Mouse (Mus musculus) heart, postnatal 25 days (tissue): ENCODE results near the gene Map7. TPM values are rescaled to one million over a fixed set of nuclear protein-coding genes. Genes with fewer than 3 reads are reported as not detected.

Source experiments
- DNase-seq: peaks from one replicate; pipeline ENCODE4 v3.0.0; 2022; ENCODE audit warnings: low spot score
- intact Hi-C: fragments of 180-260 bp; cut with DNase I; formaldehyde crosslinking; loops from one replicate; pipeline ENCODE4 v1.15.1; 2025
- total RNA-seq, 2 experiments: library from RNA; stranded (reverse); gene quantifications; 2 replicates each; pipeline ENCODE4 v1.2.3; 2021

Gene Map7
- total RNA-seq, 2 experiments from 2014 or later = 17.4 TPM

- DNase-seq = no peak
- intact Hi-C loops = no loop called here
These were observed 30.7 kb downstream of the Map7 start for GRCm38 (mm10) chr10:20178807-20179605.

GRCm38 (mm10) chr10:20181198-20181597 is 32.9 kb downstream of the Map7 start:
- intact Hi-C loops = no loop called here
- DNase-seq = no peak

DNA sequence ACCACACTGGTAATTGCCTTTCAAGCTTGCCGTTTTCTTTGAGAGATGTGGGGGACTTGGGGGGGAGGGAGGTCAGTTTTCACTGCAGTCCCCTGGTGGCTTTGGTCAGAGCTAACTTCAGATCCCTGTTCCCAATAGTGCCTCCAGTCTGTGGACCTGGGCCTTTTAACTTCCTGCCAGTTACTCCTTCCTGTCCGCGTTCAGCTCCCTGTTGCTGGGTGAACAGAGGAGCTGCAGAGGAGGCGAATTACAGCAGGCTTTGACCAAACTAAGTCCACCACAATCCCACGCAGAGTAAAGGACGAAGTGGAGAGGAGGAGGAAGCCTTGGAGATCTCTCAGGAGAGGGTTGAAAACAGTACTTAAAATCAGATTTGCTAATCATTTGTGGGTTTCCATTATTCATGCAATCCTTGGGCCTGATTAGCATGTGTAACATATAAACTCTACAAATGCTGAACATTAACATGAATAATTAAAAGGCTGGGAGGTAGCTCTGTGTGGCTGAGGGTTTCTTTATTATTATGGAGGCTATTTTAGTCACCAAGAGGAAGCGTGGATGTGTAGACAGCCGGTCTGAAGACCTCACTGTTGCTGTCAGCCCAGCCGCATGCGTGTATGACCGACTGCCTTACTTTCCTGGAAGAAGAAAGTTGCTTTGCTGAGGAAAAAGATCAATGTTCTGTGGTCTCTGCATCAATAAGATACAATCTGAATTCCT is 33.6 kb downstream of the Map7 start:
- no peak for DNase-seq
- intact Hi-C loops = no loop called here

- intact Hi-C loops = no loop called here
- DNase-seq = no peak
These were observed 36.1 kb downstream of the Map7 start for GRCm38 (mm10) chr10:20184326-20184725.

GRCm38 (mm10) chr10:20185264-20185663 is 37.0 kb downstream of the Map7 start:
- DNase-seq = no peak
- intact Hi-C loops = no loop called here

DNA sequence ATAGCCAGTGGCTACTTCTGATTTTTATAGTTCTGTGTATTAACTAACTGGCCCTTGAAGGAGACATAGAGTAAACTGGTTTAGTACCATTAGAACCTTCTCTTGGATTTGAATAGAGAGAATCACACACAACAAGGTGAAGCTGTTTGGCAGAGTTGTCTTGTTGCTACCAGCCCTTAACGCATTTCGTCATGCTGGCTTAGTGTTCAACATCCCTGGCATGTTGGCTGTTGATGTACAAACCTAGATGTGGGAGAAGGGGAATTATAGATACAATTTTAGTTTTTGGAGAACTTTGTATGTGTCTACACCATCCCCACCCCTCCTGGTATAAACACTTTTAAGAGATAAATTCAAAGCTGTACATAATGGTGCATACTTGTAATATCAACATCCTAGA is 37.5 kb downstream of the Map7 start:
- intact Hi-C loops = no loop called here
- DNase-seq = no peak

DNA sequence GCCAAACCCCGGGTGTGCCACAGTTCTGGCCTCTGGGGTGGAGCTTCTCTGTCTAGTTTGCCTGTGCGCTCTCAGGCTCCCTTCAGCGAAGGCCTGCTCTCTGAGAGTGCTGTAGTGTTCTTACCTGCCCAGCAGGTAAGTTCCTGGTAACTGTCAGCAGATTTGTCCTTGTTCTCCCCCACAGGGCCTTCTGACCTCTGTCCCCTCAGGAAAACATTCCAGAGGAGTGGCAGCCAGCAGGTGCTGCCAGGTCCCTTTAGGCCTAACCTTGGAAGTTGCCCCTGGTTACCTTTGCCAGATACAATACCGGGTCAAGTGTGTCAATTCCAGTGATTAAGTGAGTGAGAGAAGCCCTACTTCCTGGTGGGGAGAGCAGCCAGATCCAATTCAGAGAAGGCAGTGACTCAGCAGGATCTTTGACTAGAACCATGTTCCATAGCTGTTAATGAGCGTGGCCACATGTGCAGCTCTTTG is 38.6 kb downstream of the Map7 start:
- intact Hi-C loops = no loop called here
- DNase-seq = no peak

- intact Hi-C loops = no loop called here
- DNase-seq = no peak
These were observed 42.0 kb downstream of the Map7 start for GRCm38 (mm10) chr10:20190139-20190747.

DNA sequence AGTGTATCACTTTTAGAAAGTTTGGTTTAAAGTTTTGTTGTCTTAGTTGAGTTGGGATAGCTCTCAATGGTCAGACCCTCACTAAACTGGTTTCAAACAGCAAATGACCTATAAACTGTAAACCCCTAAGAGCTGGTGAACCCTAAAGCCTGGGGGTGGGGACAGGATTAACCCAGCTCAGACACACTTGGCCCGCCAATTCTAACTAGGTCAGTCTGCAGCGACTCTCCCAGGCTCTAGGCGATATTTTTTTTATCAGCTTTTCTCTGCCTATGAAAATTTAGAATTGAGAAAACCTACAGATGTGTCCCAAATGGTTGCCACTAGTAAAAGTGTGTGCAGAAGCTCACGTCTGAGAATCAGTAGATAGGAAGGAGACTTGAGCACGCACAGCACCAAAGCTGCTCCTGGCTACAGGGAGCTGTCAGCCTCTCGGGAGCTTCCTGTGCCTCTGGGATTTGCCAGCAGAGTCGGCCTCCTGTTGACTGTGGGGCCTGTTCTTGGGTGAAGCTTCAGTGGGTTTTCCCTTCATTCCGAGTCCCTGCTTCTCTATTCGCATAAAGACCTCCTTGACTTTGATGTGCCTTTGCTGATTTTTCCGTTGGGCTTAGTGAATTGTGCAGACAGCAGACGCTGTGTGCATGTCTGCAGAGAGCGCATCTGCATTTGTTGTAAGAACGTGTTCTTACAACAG is 46.7 kb downstream of the Map7 start:
- intact Hi-C loops = no loop called here
- DNase-seq = no peak

DNA sequence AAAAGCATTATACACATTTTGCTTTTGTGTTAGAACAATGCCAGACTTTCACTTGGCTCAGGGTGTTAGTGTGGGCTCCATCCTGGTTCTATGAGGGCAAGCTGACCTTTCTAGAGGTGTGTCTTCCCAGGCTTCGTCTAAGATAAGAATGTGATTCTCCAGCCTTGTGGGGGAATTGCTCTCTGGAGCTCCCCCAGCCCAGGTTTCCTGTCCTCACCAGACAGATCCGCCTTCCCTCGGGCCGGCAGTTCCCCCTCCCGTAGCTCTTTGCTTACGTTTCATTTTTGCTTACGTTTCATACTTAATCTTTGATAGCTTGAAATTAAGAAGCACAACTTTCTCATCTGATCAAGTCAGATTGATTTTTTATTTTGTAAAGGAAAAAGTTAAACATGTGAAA is 48.8 kb downstream of the Map7 start:
- no peak for DNase-seq
- intact Hi-C loops = no loop called here

DNA sequence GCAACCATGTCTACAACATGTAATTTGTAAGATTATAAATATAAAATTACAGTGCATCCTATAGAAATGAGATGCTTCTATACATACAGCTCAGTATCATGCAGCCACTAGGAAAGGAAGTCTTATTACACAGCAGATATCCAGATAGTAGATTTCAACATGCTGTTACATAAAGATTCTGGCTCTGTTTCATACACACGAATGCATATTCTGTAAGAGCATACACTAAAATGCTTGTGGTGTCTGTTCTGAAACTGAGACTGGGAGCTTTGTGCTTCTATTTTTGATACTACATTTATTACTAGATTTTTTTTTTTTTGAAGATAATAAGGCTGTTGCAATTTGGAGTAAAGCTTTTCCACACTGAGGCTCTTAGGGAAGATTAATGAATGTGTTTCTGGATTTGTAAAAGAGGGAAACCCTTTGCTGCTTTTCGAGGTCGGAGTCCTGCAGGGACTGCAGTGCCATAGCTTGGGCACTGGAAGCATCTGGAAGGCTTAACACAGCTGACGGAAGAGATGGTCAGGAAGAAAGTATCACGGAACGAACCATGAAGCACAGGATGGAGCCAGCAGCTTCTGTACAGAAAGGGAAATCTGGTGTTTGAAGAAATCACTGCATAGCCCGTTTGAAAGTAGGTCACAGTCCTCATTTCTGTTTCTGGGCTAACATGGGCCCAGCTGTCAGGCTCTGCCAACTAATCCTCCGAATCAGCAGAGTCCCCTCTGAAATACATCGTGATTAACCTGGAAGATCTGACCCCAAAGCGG is 50.9 kb downstream of the Map7 start:
- DNase-seq = no peak
- intact Hi-C loops = no loop called here

GRCm38 (mm10) chr10:20201236-20201635 is 53.0 kb downstream of the Map7 start:
- no peak for DNase-seq
- intact Hi-C loops = no loop called here

DNA sequence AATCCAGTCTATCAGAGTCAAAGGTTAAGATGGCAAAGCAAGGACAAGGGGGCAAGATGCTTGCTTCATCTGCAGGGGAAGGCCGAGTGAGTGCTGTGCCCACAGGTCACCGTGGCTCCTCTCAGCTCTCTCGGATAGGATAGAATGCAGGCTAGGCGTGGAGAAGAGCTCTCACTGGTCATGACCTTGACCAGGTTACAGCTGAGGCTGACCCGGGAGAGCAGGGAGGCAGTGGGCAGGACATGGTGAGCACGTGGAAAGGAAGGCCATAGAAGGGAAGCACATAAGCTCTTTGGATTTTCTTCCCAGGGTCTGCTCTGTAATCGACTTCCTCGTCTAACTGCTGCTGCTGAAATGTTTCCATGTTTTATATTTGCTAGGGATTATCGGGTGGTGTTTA is 53.9 kb downstream of the Map7 start:
- DNase-seq = no peak
- intact Hi-C loops = no loop called here

GRCm38 (mm10) chr10:20202818-20203217 is 54.5 kb downstream of the Map7 start:
- intact Hi-C loops = no loop called here
- DNase-seq = no peak

DNA sequence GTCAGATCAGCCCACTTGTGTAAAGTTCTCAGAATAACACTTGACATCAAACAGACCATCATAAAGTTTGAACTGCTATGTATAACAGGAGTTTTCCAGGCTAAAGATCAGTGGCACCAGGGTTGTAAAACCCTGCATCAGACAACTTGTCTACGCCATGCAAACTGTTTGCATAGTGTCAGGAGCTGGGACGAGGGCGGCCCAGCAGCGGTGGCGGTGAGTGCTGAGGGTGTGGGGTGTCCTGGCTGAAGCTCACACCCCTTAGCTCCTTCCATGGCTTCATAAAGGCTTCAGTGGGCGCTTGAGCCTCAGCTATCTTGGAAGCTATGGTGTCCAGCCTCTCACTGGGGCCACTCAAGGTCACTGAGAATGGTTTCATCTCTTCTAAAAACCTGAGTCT is 55.2 kb downstream of the Map7 start:
- intact Hi-C loops = no loop called here
- no peak for DNase-seq

DNA sequence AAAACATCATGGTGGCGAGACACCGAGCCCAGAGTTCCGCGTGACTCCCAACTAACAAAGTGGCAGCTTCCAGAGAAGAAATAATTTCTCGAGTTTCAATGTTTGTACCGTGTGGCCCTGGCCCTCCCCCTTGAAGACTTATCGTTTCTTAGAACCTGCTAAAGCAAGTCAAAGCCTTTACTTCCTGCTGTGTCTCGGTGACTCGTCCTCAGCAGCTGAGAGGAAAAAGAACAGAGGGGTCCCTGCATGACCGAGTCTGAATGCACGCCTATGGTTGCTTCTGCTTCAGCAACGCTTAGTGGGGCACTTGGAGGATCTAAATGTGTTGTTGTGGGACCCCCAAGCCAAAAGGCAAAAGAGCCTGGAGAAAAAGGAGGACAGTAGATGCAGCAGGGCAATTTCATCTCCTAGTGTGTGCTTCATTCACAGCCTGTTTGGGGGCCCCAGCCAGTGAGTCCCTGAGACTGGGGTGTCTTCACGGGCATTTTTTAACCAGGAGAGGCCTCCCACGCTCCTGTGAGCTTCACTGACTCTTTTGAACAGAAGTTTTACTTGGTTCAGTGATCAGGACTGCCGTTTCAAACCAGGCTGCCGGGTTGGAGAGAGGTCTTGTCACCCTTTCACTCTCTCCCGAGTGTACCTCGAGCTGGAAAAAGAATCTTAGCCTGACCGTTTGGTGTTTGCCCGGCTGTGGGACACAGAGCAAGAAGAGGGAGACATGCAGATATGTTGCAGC is 56.6 kb downstream of the Map7 start:
- no peak for DNase-seq
- intact Hi-C loops = no loop called here

DNA sequence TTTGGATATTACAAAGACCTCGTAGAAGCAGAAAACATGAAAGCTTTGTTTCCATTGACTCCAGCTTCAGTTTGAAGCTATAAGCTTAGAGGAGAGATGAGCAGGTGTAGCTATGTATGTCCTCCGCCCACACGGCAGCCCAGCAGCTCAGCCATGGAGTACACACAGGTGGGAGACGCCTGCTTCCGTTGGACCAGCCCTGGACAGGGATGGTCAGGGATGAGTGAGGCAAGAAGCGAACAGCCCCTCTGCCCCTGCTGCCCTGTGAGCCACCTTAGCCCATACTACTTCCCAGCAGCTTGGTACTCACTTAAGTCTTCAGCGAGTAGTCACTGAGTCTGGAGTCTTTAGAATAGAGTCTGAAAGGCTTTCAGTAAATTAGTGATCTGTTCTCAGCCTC is 58.7 kb downstream of the Map7 start:
- intact Hi-C loops = no loop called here
- no peak for DNase-seq

DNA sequence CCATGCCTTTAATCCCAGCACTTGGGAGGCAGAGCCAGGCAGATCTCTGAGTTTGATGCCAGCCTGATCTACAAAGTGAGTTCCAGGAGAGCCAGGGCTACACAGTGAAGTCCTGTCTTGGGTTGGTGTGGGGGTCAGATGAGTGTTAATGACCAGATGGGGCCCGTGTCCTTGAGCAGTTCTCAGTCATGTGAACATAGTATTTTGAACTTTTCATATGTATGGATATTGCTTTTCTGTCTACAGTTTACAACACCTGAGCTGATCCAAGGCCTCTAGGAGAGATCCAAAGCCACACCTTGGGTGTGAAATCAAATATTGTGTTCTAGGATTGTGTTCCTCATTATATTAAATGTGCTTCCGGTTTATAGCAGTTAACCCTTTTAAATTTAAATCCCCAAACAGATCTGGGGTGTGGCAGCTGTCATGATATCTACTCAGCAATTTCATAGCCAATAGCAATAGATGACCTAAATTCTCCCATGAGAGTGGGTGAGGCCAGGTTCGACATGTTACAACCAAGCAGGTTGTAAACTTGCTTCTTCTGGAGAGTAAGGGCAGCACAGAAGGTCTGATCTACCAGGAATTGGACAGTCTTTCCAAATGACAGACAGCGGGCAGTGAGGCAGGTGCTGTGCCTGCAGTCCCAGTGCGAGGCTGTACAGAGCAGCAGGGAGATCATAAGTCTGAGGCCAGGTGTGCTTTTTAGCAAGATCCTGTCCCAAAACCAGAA is 61.5 kb downstream of the Map7 start:
- DNase-seq = no peak
- intact Hi-C loops = no loop called here
